Mouse (Mus musculus) ES-Bruce4 (cell line): ENCODE data around the gene Tuba1c. TPM values are rescaled to one million over a fixed set of nuclear protein-coding genes. Genes with fewer than 3 reads are reported as not detected.

Experiments used
- H3K27ac ChIP-seq: 2 replicates; pipeline ENCODE4 v1.5.1; 2012; ENCODE audit warnings: low read length, inconsistent platforms; ENCODE audit not compliant: insufficient read depth
- H3K27me3 ChIP-seq: 2 replicates; pipeline ENCODE4 v1.6.1; 2012; ENCODE audit warnings: mild to moderate bottlenecking, low read length, inconsistent platforms; ENCODE audit not compliant: control insufficient read depth, poor library complexity, insufficient read depth, severe bottlenecking
- H3K36me3 ChIP-seq: 2 replicates; pipeline ENCODE4 v1.6.1; 2012; ENCODE audit warnings: inconsistent platforms, mild to moderate bottlenecking, low read length, moderate library complexity; ENCODE audit not compliant: control insufficient read depth, poor library complexity, insufficient read depth, severe bottlenecking
- H3K4me1 ChIP-seq: one replicate; pipeline ENCODE4 v1.8.1; 2011; ENCODE audit warnings: low read length; ENCODE audit not compliant: control insufficient read depth, insufficient read depth
- H3K4me3 ChIP-seq: 2 replicates; pipeline ENCODE4 v1.5.1; 2011; ENCODE audit warnings: low read depth, mild to moderate bottlenecking, low read length
- H3K9ac ChIP-seq: 2 replicates; pipeline ENCODE4 v1.6.1; 2012; ENCODE audit warnings: low read depth, mild to moderate bottlenecking, inconsistent platforms; ENCODE audit not compliant: poor library complexity, severe bottlenecking
- H3K9me3 ChIP-seq: replicated peaks from 2 replicates; pipeline ENCODE4 v1.6.1; 2012; ENCODE audit warnings: mild to moderate bottlenecking, low read length, inconsistent platforms; ENCODE audit not compliant: control insufficient read depth, poor library complexity, insufficient read depth, severe bottlenecking
- CTCF ChIP-seq: IDR thresholded peaks from one replicate; pipeline ENCODE4 v1.8.1; 2011; ENCODE audit warnings: low read depth, low read length
- EP300 ChIP-seq: IDR thresholded peaks from 2 replicates; pipeline ENCODE4 v1.6.1; 2011; ENCODE audit warnings: low read depth, low read length; ENCODE audit not compliant: insufficient read depth
- POLR2A ChIP-seq: IDR thresholded peaks from one replicate; pipeline ENCODE4 v1.8.1; 2011; ENCODE audit warnings: low read length; ENCODE audit not compliant: insufficient read depth
- polyA plus RNA-seq: library from polyadenylated mRNA; stranded (reverse); fragments of >200 nt; gene quantifications from 2 replicates; pipeline ENCODE4 v1.2.4, GENCODE M21; 2011; ENCODE audit warnings: low read depth; ENCODE audit not compliant: missing spikeins, insufficient read depth, insufficient read length

The Tuba1c gene
- 407 and 426 TPM in 2 replicates for polyA plus RNA-seq

- peak within 1 kb of the TSS; percentile 84 for H3K4me3 ChIP-seq
- no peaks in the 10 kb centered on the region for H3K9me3 ChIP-seq
- no peaks in the 10 kb centered on the region for H3K4me1 ChIP-seq
- H3K36me3 ChIP-seq = peaks cover 23% of the 10 kb centered on the region
- peak within 1 kb of the TSS; percentile 95 for H3K27ac ChIP-seq
- TF ChIP-seq EP300 (peak; percentile 75; the same call in 1 of the 2 replicates), POLR2A (peak; percentile 97), CTCF (no peak)
- no peaks in the 10 kb centered on the region for H3K27me3 ChIP-seq
- H3K9ac ChIP-seq = peak within 1 kb of the TSS; percentile 95
Measured at GRCm38 (mm10) chr15:99029619-99030584, at the start of gene Tuba1c. Tuba1c (plus strand) TSS chr15:99029891.

DNA sequence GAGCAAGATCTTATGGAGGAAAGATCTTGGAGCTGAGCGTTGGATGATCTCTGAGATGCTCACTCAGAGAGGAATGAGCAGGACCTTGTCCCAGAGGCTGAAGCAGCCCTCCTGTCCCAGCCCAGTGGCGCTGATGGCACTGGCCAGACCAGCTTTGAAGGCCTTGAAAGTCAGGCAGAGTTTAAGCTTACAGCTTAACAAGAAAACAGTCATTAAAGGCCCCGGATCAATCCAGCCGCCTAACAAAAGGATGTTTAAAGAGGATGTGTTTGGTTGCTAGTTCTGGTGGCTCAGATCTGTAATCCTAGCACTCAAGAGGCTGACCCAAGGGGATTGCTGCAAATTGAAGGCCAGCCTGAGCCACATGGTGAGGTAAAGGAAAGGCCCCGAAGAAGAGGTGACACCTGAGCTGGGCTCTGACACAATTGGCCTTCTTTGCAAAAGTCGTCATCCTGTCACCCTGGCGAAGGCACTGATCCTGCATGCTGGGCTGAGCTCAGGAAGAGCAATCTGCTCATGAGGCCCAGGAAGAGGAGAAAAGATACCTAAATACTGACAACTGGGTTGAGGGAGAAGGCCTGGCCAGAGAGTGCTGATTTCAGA is 49.6 kb upstream of the Tuba1c start:
- Histone ChIP-seq H3K9me3 (no peaks in the 10 kb centered on the region), H3K27ac (no peak overlapping the region), H3K27me3 (no peaks in the 10 kb centered on the region), H3K4me1 (peaks cover 17% of the 10 kb centered on the region), H3K36me3 (no peaks in the 10 kb centered on the region), H3K9ac (no peak overlapping the region), H3K4me3 (no peak overlapping the region)
- no peak for TF ChIP-seq EP300
- no peak for TF ChIP-seq CTCF
- no peak for TF ChIP-seq POLR2A

DNA sequence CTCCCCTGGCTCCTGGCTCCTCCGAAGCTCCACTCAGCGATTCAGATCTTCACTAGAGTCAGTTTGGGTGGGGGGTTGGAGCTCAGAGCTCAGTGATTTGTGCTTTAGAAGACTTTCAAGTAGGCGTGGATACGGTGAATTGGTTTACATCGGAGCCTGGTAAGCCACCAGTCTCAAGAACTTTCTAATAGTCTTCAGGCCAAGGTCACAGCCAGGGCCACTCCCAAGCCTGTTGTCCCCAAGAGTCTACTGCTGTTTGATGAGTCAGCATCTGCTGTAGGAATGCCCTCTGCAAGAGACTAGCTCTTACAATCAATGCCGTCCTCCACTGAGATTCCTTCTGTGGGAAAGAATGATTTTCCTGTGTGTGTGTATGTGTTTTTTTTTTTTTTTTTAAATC is 47.6 kb upstream of the Tuba1c start:
- Histone ChIP-seq H3K4me1 (peaks cover 17% of the 10 kb centered on the region), H3K36me3 (no peaks in the 10 kb centered on the region), H3K9ac (no peak overlapping the region), H3K27ac (peak overlapping the region; percentile 67), H3K27me3 (no peaks in the 10 kb centered on the region), H3K4me3 (no peak overlapping the region), H3K9me3 (no peaks in the 10 kb centered on the region)
- peak; percentile 79; the same call in 1 of the 2 replicates for TF ChIP-seq EP300
- TF ChIP-seq CTCF = no peak

- 0 out of 2 replicates have a peak overlapping the region, but pooled peaks have one; percentile 3 for H3K9ac ChIP-seq
- no peaks in the 10 kb centered on the region for H3K27me3 ChIP-seq
- TF ChIP-seq POLR2A (no peak), CTCF (no peak), EP300 (no peak)
- H3K4me1 ChIP-seq = peaks cover 14% of the 10 kb centered on the region
- peak overlapping the region; percentile 7; the same call in 1 of the 2 replicates for H3K4me3 ChIP-seq
- peak overlapping the region; percentile 10 for H3K27ac ChIP-seq
- H3K36me3 ChIP-seq = no peaks in the 10 kb centered on the region
- H3K9me3 ChIP-seq = no peaks in the 10 kb centered on the region
Measured at GRCm38 (mm10) chr15:98983431-98984081, 46.1 kb upstream of the Tuba1c start.

DNA sequence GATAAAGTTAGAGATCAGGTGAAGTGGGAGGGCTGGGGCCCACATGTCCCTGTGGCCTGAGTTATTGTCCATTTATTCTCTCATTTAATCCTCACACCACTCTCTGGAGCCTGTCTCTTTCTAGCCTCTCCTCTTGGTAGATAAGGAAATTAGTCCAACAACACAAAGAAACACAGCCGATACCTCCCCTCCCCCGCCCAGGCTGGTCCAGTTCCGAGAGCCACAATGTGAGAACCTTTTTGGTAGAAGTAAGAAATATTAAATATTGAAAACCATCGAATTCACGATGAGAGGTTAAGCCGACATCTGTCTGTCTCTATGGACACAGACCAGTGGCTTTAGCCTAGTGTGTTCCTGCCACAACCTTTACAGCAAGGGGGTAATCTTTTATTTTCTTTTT is 45.0 kb upstream of the Tuba1c start:
- H3K9me3 ChIP-seq = no peaks in the 10 kb centered on the region
- H3K4me3 ChIP-seq = no peak overlapping the region
- H3K36me3 ChIP-seq = no peaks in the 10 kb centered on the region
- peaks cover 10% of the 10 kb centered on the region for H3K4me1 ChIP-seq
- H3K27me3 ChIP-seq = no peaks in the 10 kb centered on the region
- peak overlapping the region; percentile 17 for H3K9ac ChIP-seq
- peak overlapping the region; percentile 92 for H3K27ac ChIP-seq
- TF ChIP-seq CTCF = no peak
- TF ChIP-seq POLR2A = no peak
- no peak for TF ChIP-seq EP300
